Mouse (Mus musculus): ENCODE results near the gene Gucy2c.

DNA sequence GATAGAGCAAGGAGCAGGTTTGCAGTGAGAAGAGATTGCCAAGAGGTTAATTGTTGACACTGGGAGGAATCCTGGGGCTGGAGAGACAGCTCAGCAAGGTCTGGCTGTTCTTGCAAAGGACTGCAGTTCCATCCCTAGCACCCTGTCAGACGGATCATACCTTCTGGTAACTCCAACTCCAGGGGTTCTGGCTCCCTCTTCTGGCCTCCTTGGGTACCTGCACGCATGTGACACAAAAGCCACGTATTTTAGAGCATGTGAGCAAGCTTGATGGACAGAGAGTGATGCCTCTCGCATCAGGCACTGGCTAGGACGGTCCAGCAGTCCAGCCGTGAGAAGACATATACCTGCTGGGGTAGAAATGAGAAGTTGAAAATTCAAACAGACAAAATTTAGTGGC, 90.3 kb downstream of the Gucy2c start:
- TF ChIP-seq POLR2A (IDR thresholded peaks at IDR 0.05; ENCODE audit: insufficient read depth, low read depth, low read length) (no peak), CTCF (IDR thresholded peaks at IDR 0.05; ENCODE audit: insufficient read depth, low read depth, low read length) (no peak)

Measured in olfactory bulb, adult 2 months (tissue).